Mouse (Mus musculus) limb, embryonic 14.5 days (tissue): ENCODE data around the gene Phb. TPM values are rescaled to one million over a fixed set of nuclear protein-coding genes. Genes with fewer than 3 reads are reported as not detected.

ENCODE experiments used
- ATAC-seq: fragments of 200-750 bp; cut with Nextera tagmentation; 2 replicates; pipeline ENCODE4 v1.8.0; 2017; ENCODE audit warnings: low read depth, moderate number of reproducible peaks, moderate TSS enrichment; ENCODE audit not compliant: low FRiP score
- DNase-seq: peaks from one replicate; pipeline ENCODE4 v3.0.0-alpha.2; 2015; ENCODE audit warnings: low spot score
- H3K27ac ChIP-seq: fragments of 300-500 bp; sonication (generic); replicated peaks from 2 replicates; pipeline ENCODE4 v1.5.1; 2014; ENCODE audit warnings: low read depth, mild to moderate bottlenecking, low read length, moderate library complexity, mixed read lengths
- H3K27me3 ChIP-seq: fragments of 300-500 bp; sonication (generic); 2 replicates; pipeline ENCODE4 v1.6.1; 2014; ENCODE audit warnings: low read length, mixed read lengths; ENCODE audit not compliant: control insufficient read depth, insufficient read depth
- H3K36me3 ChIP-seq: fragments of 300-500 bp; sonication (generic); 2 replicates; pipeline ENCODE4 v1.6.1; 2014; ENCODE audit warnings: mild to moderate bottlenecking, low read length, moderate library complexity, mixed read lengths; ENCODE audit not compliant: control insufficient read depth, insufficient read depth
- H3K4me1 ChIP-seq: fragments of 300-500 bp; sonication (generic); 2 replicates; pipeline ENCODE4 v1.6.1; 2014; ENCODE audit warnings: antibody characterized with exemption, low read length, mixed read lengths; ENCODE audit not compliant: control insufficient read depth, insufficient read depth
- H3K4me2 ChIP-seq: fragments of 300-500 bp; sonication (generic); replicated peaks from 2 replicates; pipeline ENCODE4 v1.6.1; 2014; ENCODE audit warnings: low read depth, mild to moderate bottlenecking, low read length, moderate library complexity; ENCODE audit not compliant: severe bottlenecking
- H3K4me3 ChIP-seq: fragments of 300-500 bp; sonication (generic); replicated peaks from 2 replicates; pipeline ENCODE4 v1.5.1; 2014; ENCODE audit warnings: low read length
- H3K9ac ChIP-seq: fragments of 300-500 bp; sonication (generic); 2 replicates; pipeline ENCODE4 v1.6.1; 2014; ENCODE audit warnings: mild to moderate bottlenecking, low read depth, low read length, moderate library complexity; ENCODE audit not compliant: severe bottlenecking
- H3K9me3 ChIP-seq: fragments of 300-500 bp; sonication (generic); 2 replicates; pipeline ENCODE4 v1.6.1; 2016; ENCODE audit warnings: low read length; ENCODE audit not compliant: control insufficient read depth
- POLR2A ChIP-seq: fragments of 200-500 bp; IDR thresholded peaks from 2 replicates; pipeline ENCODE4 v1.8.0; 2012; ENCODE audit warnings: inconsistent platforms, mild to moderate bottlenecking, moderate library complexity, borderline replicate concordance; ENCODE audit not compliant: insufficient read depth, insufficient read length; ENCODE audit errors: extremely low read depth
- WGBS: fragments of 180-500 bp; shearing (Covaris S2); extraction: QIAGEN DNeasy Blood & Tissue Kit; methylation state at CpG from one replicate; pipeline ENCODE4 v1.1.7; 2014; 5-methylcytosine and 5-hydroxymethylcytosine counted together
- polyA plus RNA-seq, 2 experiments: library from polyadenylated mRNA; depleted of rRNA in 1 of 2; stranded (reverse) in 1 of 2; unstranded in 1 of 2; fragments of >200 nt; fragmentation: Nextera tagmentation in 1 of 2; extraction: Ambion mirVana in 1 of 2; gene quantifications; 2 replicates each; pipeline versions ENCODE4 v1.2.1 to v1.2.3; 2012 to 2014

The Phb gene
- polyA plus RNA-seq, 2 experiments, result 226 to 309 TPM

DNA sequence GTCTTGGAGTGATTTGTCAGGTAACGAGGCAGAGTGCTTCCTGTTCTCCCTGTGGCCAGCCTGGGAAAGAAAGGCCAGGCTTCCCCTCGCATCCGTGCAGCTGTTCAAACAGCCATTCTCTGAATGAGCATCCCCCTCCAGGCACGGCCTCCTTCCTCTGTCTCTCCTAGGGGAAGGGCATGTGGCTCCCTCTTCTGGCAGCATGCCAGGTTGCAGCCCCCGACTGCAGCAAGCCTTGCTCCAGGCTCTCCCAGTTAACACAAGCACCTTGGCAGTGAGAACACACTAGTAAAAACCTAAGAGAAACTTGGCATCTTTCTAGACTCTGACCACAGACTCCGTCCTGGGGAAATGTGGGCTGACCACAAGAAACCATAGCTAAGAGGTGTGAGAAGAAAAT, 9.6 kb downstream of the Phb start:
- no peaks in the 10 kb centered on the region for H3K27me3 ChIP-seq
- ATAC-seq (peak; percentile 69), DNase-seq (peak; percentile 78)
- H3K36me3 ChIP-seq, result peaks cover 73% of the 10 kb centered on the region
- no peaks in the 10 kb centered on the region for H3K9me3 ChIP-seq
- WGBS, result 5% methylated on average over 6 of the region's 6 CpGs
- H3K4me2 ChIP-seq, result no peak overlapping the region
- no peak overlapping the region for H3K27ac ChIP-seq
- H3K4me3 ChIP-seq, result no peak overlapping the region
- H3K9ac ChIP-seq, result no peak overlapping the region
- peaks cover 19% of the 10 kb centered on the region for H3K4me1 ChIP-seq
- TF ChIP-seq POLR2A, result no peak

DNA sequence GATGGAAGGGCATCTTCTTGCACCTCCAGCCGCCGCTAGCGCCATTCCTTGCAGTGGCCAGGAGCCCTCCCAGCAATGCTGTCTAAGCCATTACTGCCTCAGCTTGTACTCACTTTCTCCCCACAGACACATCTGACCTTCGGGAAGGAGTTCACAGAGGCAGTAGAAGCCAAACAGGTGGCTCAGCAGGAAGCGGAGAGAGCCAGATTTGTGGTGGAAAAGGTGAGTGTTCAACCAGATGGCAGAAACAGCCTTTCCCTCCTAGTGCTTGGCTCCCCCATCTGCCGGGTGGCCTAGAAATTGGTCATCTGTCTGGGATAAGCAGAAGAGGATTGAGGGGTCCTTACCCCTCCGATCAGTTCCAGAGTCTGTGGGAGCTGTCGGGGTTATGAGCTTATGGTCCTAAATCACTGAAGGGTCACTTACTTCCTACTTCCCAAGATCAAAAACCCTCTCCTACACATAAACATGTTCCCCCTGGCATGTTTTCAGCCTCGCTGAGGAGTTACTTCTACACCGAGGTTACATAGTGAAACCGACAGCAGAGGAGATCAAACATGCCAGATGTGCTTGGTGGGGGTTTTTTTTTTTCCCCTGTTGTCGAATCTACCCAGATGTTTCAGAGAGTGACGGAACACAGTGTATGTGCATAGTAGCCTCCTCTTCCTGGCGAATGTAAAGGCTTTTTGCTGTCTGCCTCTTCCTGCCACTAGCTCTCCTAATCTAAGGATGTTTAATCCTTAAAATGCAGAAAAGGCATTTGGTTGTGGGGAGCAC, 11.4 kb downstream of the Phb start:
- H3K4me2 ChIP-seq, result no peak overlapping the region
- DNase-seq (peak; percentile 40), ATAC-seq (peak; percentile 49; the same call in 1 of the 2 replicates)
- H3K9me3 ChIP-seq, result no peaks in the 10 kb centered on the region
- H3K27me3 ChIP-seq, result no peaks in the 10 kb centered on the region
- 0 out of 2 replicates have a peak overlapping the region, but pooled peaks have one; percentile 7 for H3K27ac ChIP-seq
- no peak overlapping the region for H3K9ac ChIP-seq
- no peak for TF ChIP-seq POLR2A
- 55% methylated on average over 14 of the region's 14 CpGs for WGBS
- peaks cover 29% of the 10 kb centered on the region for H3K4me1 ChIP-seq
- peaks cover 67% of the 10 kb centered on the region for H3K36me3 ChIP-seq
- no peak overlapping the region for H3K4me3 ChIP-seq

DNA sequence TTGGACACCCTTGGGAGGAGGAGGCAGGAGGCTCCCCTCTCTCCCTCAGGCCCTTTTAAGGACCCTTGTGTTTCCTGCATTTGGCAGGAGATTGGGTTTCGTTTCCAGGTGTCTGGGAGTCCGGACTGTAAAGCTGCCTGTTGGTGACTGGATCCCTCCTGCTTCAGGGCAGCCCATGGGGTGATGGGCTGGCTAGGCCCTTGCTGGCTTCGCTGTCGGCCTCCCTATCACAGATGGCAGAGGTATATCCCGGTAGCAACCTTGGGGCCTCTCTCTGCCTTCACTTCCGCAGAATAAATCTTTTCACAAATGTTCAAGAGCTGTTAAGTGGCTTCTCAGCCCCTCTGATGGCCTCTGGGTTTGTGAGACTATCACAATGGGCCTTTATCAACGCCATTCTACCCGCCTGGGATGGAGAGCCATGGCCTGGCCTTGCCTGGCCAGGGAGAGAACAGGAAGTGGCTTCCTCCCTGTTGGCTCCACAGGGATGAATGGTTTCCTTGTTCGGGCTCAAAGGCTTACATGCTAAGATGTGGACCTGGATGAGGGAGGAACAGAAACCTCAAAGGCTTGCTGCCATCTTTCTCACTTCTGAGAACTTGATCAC, 15.3 kb downstream of the Phb start:
- Histone ChIP-seq H3K4me3 (no peak overlapping the region), H3K36me3 (peaks cover 43% of the 10 kb centered on the region), H3K9me3 (no peaks in the 10 kb centered on the region), H3K27ac (0 out of 2 replicates have a peak overlapping the region, but pooled peaks have one; percentile 43), H3K4me2 (no peak overlapping the region), H3K4me1 (peaks cover 17% of the 10 kb centered on the region), H3K27me3 (no peaks in the 10 kb centered on the region), H3K9ac (no peak overlapping the region)
- no peak for TF ChIP-seq POLR2A
- WGBS, result 27% methylated on average over 9 of the region's 9 CpGs
- DNase-seq, result no peak
- no peak for ATAC-seq

DNA sequence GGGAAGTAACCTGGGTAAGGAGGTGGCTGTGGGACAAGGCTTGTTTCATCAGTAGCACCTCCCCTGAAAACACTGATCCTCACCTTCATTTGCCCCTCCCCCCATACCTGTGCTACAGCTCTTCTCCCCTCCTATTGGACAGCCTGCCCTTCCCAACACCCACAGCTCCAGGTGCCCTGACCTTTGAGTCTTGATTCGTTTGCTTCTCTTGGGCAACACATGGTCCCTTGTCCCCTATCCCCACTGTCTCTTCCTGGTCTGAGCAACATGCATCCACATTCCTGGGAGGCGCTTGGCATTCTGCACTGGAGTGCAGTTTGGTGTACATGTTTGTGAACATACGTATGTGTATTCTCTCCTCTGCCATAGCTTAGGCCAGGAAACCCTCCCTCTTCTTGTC, 16.2 kb downstream of the Phb start:
- Histone ChIP-seq H3K36me3 (peaks cover 34% of the 10 kb centered on the region), H3K9ac (no peak overlapping the region), H3K9me3 (no peaks in the 10 kb centered on the region), H3K4me3 (no peak overlapping the region), H3K4me2 (no peak overlapping the region), H3K27ac (no peak overlapping the region), H3K27me3 (no peaks in the 10 kb centered on the region), H3K4me1 (peaks cover 15% of the 10 kb centered on the region)
- 87% methylated on average over 3 of the region's 3 CpGs for WGBS
- no peak for TF ChIP-seq POLR2A
- ATAC-seq (no peak), DNase-seq (no peak)

DNA sequence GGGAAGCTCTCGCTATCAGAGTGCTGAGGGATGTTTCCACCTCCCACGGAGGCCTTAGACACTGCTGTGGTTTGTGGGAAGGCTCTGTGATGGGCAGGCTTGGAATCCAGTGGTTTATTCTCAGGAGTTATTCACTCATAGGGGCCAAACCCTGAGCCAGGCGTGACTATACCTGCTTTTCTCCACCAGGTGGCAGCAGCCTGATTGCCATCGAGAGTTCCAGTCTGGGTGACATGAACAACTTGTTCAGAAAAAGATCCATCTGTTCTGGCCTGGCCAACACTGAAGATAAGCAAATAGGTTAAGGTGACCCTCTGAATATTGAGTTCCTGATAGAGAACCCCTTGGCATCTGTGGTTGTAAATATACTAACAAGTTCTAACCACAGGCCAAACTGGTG, 19.3 kb downstream of the Phb start:
- Histone ChIP-seq H3K9ac (no peak overlapping the region), H3K27ac (no peak overlapping the region), H3K4me1 (peaks cover 13% of the 10 kb centered on the region), H3K27me3 (no peaks in the 10 kb centered on the region), H3K4me2 (no peak overlapping the region), H3K4me3 (no peak overlapping the region), H3K36me3 (0 out of 2 replicates have a peak, but pooled peaks cover 10% of the 10 kb centered on the region), H3K9me3 (no peaks in the 10 kb centered on the region)
- ATAC-seq (peak; percentile 48; the same call in 1 of the 2 replicates), DNase-seq (peak; percentile 78)
- 3% methylated on average over 4 of the region's 4 CpGs for WGBS
- TF ChIP-seq POLR2A, result no peak
